Mouse (Mus musculus) testis, postnatal 14 days (tissue): ENCODE results near the gene Dmrt1.

Experiments
- DNase-seq: peaks from one replicate; pipeline ENCODE4 v3.0.0; 2021; ENCODE audit warnings: low spot score

Dmrt1 gene

DNA sequence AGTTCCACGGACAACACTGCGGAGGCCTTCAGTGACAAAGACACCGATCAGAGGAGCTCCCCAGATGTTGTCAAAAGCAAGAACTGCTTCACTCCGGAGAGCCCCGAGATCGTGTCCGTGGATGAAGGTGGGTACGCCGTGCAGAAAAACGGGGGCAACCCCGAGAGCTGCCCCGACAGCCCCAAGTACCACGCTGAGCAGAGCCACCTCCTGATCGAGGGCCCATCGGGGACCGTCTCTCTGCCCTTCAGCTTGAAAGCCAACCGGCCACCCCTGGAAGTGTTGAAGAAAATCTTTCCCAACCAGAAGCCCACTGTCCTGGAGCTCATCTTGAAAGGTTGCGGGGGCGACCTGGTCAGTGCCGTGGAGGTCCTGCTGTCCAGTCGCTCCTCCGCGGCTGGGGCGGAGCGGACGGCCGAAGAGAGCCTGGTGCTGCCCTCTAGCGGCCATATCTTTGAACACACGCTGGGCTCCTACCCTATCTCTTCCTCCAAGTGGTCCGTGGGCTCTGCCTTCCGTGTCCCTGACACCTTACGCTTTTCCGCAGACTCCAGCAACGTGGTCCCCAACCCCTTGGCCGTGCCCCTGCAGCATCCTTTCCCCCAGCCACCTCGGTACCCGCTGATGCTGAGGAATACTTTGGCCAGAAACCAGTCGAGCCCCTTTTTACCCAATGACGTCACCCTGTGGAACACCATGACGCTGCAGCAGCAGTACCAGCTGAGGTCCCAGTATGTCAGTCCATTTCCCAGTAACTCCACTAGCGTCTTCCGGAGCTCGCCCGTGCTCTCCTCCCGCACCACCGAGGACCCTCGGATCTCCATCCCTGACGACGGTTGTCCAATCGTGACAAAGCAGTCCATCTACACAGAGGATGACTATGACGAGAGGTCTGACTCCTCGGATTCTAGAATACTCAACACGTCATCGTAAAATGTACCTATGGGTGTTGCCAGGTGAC is 117.2 kb downstream of the Dmrt1 start:
- peak; percentile 83 for DNase-seq

- DNase-seq = peak; percentile 46
Observed at GRCm38 (mm10) chr19:25628490-25628889, 123.1 kb downstream of the Dmrt1 start.

- DNase-seq = no peak
Observed at GRCm38 (mm10) chr19:25635119-25635518, 129.7 kb downstream of the Dmrt1 start.

DNA sequence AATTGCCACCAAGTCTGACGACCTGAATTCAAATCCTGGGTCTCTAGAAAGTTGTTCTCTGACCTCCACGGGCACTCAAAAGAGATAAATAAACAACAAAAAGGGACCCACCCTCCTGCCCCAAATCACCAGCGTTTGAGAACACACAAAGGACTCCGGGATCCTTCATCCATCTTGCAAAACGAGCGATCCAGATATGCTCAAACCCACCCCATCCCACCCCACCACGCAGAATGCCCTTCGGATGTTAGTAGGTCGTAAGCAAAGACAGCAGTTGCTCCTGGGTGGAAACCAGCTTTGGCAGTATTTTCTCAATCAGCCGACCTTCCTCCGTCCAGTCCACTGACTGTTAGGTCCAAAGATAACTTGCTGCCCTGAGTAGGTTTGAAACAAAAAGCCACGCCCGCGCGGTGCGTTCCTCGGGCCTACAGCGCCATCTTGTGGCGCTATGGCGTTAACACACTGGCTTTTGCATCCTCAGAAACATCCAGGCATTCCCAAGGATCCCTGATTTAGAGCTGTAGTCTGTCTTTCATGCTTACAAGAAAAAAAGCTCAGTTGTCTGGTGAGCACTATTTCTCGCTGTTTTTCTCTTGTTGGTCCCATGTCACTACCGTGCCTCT is 130.3 kb downstream of the Dmrt1 start:
- peak; percentile 65 for DNase-seq

- no peak for DNase-seq
Observed at GRCm38 (mm10) chr19:25638766-25639361, 133.4 kb downstream of the Dmrt1 start.

DNA sequence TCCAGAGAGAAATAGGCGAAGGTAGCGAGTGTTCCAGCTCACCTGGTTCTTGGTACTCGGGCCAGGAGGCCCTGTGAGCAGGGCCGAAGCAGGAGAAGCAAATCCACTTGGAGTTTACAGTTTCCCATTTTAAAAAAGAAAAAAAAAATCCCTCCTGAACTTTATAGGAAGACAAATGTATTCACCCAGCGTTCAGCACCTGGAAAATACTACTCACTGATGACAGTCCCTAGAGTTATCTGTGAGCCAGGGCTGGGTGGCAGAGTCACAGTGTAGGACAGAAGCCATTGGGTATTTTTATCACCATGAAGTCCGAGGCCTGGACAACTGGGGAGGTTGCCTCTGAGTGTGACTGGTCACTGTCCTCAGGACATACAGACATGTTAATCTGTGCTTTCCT is 136.4 kb downstream of the Dmrt1 start:
- no peak for DNase-seq

GRCm38 (mm10) chr19:25647136-25647535 is 141.7 kb downstream of the Dmrt1 start:
- DNase-seq = no peak

DNA sequence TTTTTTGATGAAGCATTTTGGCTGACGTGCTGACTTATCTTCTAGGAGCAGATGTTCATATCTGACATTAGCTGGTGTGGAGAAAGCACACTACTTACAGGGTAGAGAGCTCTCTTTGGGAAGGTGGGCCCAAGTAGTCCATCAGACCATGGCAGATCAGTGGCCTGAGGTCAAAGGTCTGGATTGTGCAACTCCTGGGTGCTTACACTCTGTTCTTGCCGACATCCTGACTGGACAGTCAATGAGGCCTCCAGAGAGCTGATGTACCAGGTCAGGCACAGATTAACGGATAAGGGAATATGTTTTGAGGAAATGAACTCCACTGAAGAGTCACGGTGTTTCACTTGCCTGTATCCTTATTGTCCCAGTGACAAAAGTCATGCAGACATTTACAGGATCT is 143.3 kb downstream of the Dmrt1 start:
- DNase-seq = no peak

DNA sequence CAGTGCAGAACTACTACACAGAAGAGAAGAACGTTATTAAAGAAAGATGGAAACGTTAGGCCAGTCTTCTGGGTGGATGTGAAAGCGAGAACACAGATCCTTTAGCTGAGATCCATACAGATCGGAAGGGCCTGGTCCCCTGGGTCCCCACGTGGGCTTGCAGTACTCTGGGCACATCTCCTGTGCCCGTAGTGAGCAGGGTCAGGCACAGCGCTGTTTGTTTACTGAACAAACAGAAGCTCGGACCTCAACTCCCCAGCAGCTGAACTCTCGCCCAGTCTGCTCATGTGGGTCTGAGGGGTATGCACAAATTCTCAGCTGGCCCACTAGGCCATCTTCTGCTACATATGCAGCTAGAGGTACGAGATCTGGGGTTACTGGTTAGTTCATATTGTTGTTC is 145.1 kb downstream of the Dmrt1 start:
- DNase-seq = no peak

- DNase-seq = no peak
Observed at GRCm38 (mm10) chr19:25652560-25652959, 147.1 kb downstream of the Dmrt1 start.
